Mouse (Mus musculus) bone marrow, adult 2 months (tissue): Measurements from ENCODE around the gene Pfkp. TPM values are rescaled to one million over a fixed set of nuclear protein-coding genes. Genes with fewer than 3 reads are reported as not detected.

Source experiments
- H3K27ac ChIP-seq: fragments of 200-500 bp; 2 replicates; pipeline ENCODE4 v1.5.1; 2012; ENCODE audit warnings: low read depth, mild to moderate bottlenecking, control low read depth, inconsistent platforms, low read length; ENCODE audit not compliant: control insufficient read depth, poor library complexity, insufficient read depth
- H3K4me1 ChIP-seq: fragments of 200-500 bp; 2 replicates; pipeline ENCODE4 v1.6.1; 2011; ENCODE audit warnings: low read length; ENCODE audit not compliant: control insufficient read depth, insufficient read depth
- H3K4me3 ChIP-seq: fragments of 200-500 bp; replicated peaks from 2 replicates; pipeline ENCODE3; 2011; ENCODE audit warnings: mild to moderate bottlenecking, low read depth, low read length, control low read depth; ENCODE audit not compliant: control insufficient read depth
- CTCF ChIP-seq: fragments of 200-500 bp; IDR thresholded peaks from 2 replicates; pipeline ENCODE4 v1.5.1; 2011; ENCODE audit warnings: low read length, control low read depth; ENCODE audit not compliant: control insufficient read depth, insufficient read depth
- POLR2A ChIP-seq: fragments of 200-500 bp; IDR thresholded peaks from 2 replicates; pipeline ENCODE4 v1.6.1; 2011; ENCODE audit warnings: low read depth, mild to moderate bottlenecking, control low read depth, low read length, borderline replicate concordance; ENCODE audit not compliant: control insufficient read depth
- WGBS: fragments of 180-500 bp; shearing (Covaris S2); methylation state at CpG from one replicate; pipeline ENCODE4 v1.1.7; 2018; 5-methylcytosine and 5-hydroxymethylcytosine counted together
- polyA plus RNA-seq: library from polyadenylated mRNA; stranded (reverse); fragments of >200 nt; gene quantifications from 2 replicates; pipeline ENCODE4 v1.2.4, GENCODE M21; 2011; ENCODE audit warnings: low replicate concordance; ENCODE audit not compliant: missing spikeins, insufficient read depth, insufficient read length

The Pfkp gene
- polyA plus RNA-seq, 1 experiment: 20.9 TPM

DNA sequence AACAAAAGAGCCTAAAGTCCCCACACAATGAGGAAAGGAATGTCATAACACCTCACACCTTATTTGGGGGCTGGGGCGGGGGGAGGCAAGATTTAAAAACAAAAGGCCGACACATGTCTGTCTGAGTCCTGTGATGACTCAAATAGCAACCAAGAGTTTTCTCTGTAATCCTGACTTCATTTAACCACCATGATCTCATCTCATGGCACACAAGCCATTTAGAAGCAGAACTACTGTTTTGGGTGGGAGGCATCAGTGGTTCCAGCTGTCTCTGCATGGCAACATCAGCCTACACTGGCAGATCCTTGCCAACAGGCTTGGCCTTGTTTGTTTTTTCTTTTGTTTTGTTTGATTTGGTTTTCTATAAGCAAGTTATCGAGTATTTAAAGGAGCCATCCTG, 29.9 kb downstream of the Pfkp start:
- no peak overlapping the region for H3K4me3 ChIP-seq
- no peak overlapping the region for H3K27ac ChIP-seq
- TF ChIP-seq POLR2A (no peak), CTCF (no peak)
- WGBS: 78% methylated on average over 3 of the region's 3 CpGs
- no peaks in the 10 kb centered on the region for H3K4me1 ChIP-seq

DNA sequence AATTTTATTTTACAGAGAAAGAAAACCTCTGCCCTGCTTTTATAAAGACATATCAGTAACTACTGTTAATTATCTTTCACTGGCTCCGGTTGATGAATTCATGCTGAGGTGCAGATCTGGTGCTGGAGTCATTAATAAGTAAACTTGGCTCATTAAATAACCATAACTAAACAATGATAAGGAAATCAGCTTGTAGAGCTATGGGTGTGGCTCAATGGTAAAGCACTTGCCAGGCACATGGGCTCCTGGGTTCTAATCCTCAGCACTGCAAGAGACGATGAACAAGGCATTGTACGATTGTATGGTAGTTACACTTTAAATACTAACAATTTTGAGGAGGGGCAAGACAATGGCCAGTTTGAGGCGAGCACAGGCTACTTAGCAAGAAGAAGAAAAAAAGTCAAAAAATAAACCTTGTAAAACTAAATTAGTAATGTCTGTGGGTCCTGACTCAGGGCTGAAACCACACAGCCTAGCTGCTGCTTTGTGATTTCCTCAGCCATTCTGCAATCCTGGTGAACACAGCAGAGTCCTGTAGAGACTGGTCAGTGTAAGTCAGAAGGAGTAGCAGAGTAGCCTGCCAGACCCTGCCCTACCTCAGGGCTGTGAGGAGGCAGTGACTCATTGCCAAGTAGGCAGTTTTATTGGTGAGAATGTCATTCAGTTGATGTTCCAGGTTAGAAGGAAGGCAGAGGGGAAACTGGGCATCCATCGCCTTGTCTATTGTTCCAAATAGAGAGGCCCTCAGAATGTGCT, 34.7 kb downstream of the Pfkp start:
- 77% methylated on average over 5 of the region's 5 CpGs for WGBS
- H3K27ac ChIP-seq: no peak overlapping the region
- H3K4me3 ChIP-seq: no peak overlapping the region
- H3K4me1 ChIP-seq: no peaks in the 10 kb centered on the region
- TF ChIP-seq CTCF (no peak), POLR2A (no peak)

DNA sequence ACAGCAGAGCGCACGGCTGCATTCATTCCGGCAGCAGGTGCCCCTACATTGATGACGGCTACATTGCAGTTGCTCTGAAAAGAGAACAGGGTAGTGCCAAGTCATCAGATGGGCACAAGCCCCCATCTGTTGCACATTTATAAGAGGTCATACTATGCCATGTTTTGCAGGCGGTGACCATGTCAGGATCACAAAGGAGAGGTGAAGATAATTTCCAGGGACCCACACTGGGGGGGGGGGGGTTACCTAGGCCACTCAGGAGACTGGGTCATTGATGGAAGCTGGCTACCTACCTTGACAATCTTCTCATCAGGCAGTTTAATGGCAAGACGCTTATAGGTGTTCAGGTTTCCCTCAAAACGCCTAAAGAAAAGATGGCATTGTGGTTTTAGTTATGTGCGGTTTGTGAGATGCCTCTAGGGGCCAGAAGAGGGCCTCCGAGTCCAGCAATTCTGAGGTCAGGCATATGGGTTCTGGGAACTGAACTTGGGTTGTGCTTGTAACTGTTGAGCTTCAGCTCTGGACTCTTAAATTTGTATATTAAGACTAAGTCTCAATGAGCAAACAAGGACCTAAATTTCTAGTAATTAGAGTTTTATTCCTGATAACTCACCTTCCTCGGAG, 45.7 kb downstream of the Pfkp start:
- Histone ChIP-seq H3K4me1 (no peaks in the 10 kb centered on the region), H3K4me3 (no peak overlapping the region), H3K27ac (no peak overlapping the region)
- WGBS: 83% methylated on average over 10 of the region's 10 CpGs
- TF ChIP-seq POLR2A: no peak
- TF ChIP-seq CTCF: no peak

DNA sequence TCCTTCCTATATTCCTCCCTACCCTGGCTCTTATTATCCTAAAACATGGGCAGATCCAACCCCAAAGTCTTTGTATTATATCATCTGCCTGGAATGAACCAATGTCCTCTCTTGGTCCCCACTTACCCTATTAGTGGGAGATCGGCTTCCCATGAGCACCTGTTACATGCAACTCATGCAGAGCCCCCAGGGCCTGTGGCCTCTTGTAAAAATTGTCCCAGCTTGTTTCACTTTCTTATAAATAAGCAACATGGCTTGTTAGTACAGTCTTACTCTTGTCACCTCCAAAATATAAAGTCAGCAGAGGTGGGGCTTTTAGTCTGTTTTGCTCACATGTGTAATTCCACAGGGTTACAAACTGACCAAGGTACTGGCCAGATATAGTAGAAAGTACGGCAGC, 46.9 kb downstream of the Pfkp start:
- Histone ChIP-seq H3K4me1 (no peaks in the 10 kb centered on the region), H3K27ac (no peak overlapping the region), H3K4me3 (no peak overlapping the region)
- TF ChIP-seq POLR2A (no peak), CTCF (no peak)
- 89% methylated on average over 2 of the region's 2 CpGs for WGBS

DNA sequence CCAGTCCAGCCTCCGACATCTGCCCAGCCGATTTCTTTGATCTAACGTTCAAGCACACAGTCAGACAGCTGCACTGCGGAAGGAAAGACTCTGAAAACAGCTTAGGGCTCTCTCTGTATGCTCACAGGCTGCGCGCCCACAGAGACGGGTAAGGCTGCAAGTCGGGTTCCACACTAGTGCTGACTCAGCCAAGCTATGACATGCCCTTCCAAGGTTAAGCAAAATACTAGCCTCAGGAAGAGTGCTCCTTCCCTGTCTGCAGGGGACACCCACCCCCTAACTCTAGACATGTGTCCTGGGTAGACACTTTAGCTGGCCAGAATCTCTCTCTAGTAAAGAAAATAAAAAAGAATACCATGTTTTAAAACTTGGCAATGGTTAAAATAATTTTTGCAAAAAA, 48.0 kb downstream of the Pfkp start:
- TF ChIP-seq CTCF (no peak), POLR2A (no peak)
- no peak overlapping the region for H3K27ac ChIP-seq
- H3K4me1 ChIP-seq: no peaks in the 10 kb centered on the region
- 86% methylated on average over 8 of the region's 8 CpGs for WGBS
- H3K4me3 ChIP-seq: no peak overlapping the region

DNA sequence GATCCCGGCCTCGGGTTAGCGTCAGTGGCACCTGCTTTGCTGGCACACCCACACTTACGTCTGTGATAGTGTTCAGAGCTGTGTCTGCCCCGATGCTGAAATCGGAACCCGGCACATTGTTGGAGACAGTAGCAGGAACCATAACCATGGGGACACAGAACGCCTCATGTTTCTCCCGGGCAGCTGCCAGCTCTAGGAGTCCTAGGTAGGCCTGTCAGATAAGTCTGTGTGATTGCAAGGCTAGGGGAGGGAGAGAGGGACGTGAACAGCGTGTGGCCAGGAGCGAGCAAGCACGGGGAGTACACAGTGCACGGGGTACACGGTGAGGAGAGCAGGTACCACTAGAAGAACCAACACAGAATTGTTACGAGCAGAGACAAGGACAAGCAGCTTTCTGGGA, 50.8 kb downstream of the Pfkp start:
- no peak overlapping the region for H3K4me3 ChIP-seq
- 90% methylated on average over 16 of the region's 16 CpGs for WGBS
- TF ChIP-seq POLR2A: no peak
- TF ChIP-seq CTCF: no peak
- H3K4me1 ChIP-seq: no peaks in the 10 kb centered on the region
- H3K27ac ChIP-seq: no peak overlapping the region

DNA sequence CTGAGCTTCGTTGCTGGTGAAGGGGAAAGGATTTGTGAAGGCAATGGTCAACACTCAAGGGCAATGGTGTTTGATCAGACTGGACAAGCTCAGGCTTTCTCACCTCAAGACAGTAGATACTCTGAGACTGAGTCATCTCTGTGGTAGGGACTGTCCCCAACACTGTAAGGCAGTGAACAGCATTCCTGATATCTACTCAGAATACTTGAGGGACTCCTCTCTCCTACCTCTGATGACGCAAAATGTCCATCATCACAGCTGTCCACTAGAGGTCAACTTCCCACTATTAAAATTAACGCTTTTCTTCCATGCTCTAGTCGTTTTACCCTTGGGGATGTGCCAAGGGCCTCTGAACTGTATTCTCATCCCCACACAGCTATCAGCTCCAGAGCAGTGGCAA, 53.2 kb downstream of the Pfkp start:
- TF ChIP-seq POLR2A (no peak), CTCF (no peak)
- no peak overlapping the region for H3K4me3 ChIP-seq
- H3K27ac ChIP-seq: no peak overlapping the region
- WGBS: 81% methylated on average over 4 of the region's 4 CpGs
- H3K4me1 ChIP-seq: no peaks in the 10 kb centered on the region

DNA sequence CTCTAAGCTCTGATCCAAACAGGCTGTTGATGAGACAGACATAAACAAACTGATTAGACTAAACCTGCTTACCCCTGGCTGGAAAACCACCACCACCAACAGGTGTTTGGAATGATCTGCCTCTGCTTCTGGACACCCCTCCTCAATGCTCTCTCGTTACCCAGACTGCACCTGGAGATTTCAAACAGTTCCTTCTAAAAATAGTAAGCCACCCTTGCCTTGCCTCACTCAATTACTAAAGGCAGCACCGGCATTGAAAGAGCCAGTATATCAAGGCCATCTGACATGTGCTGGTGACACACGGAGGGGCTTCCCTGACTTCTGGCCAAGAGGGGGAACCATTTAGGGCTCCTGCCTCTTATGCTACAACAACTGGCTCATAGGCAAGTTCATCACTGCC, 57.7 kb downstream of the Pfkp start:
- no peak overlapping the region for H3K27ac ChIP-seq
- no peak for TF ChIP-seq POLR2A
- no peak for TF ChIP-seq CTCF
- H3K4me3 ChIP-seq: no peak overlapping the region
- no peaks in the 10 kb centered on the region for H3K4me1 ChIP-seq
- WGBS: 47% methylated on average over 3 of the region's 3 CpGs
